In genomic region chr11:55542671-55543070, GRCm38 (mm10) we compare ENCODE assay signal across 23 mouse cellular contexts.
A peak's percentile ranks its signal among the peaks of the same experiment; 100 is the strongest.
DNase-seq lines count a peak whose midpoint lies in the region; ATAC-seq and TF ChIP-seq lines count a peak whose summit lies in the region.
"Had no signal": no experiment of that assay in that cellular context is flagged by ENCODE, and none has a peak within 500 bp of the region (broad histone marks: within the 10 kb centered on the region; RNA-seq: fewer than 3 reads in every experiment).

No protein-coding gene starts in this region.

- H3K27me3 ChIP-seq in heart, adult 2 months (ENCODE audit: control insufficient read depth, insufficient read depth, low read length), result no peaks in the 10 kb centered on the region
- H3K27me3 ChIP-seq in CH12.LX (replicated peaks), result peaks cover 30% of the 10 kb centered on the region
- H3K27me3 ChIP-seq in kidney, embryonic 15.5 days, result no peaks in the 10 kb centered on the region
- H3K27me3 ChIP-seq: embryonic facial prominence, embryonic 12.5 days; forebrain, embryonic 13.5 days; forebrain, embryonic 15.5 days had no signal

- no peak for TF ChIP-seq RAD21 in CH12.LX (IDR thresholded peaks at IDR 0.05; ENCODE audit: low read depth, low read length)

- 41% methylated on average over 4 of the region's 4 CpGs for WGBS in heart, adult 2 months
- 68% methylated on average over 4 of the region's 4 CpGs for WGBS in kidney, embryonic 15.5 days

- ATAC-seq in kidney, embryonic 15.5 days (replicated peaks; ENCODE audit: low FRiP score), result no peak
- ATAC-seq: activated CD4-positive, CD25-positive, alpha-beta regulatory T cell, adult 4 months; CD4-positive, CD25-positive, alpha-beta regulatory T cell, adult 4 months; forebrain, embryonic 13.5 days; forebrain, embryonic 15.5 days; forebrain, postnatal 0 days; Patski had no signal

- peak overlapping the region; percentile 40; the same call in 1 of the 2 replicates for H3K4me2 ChIP-seq in CH12.LX (ENCODE audit: insufficient read depth, low read depth, poor library complexity, severe bottlenecking)
- H3K4me2 ChIP-seq in kidney, embryonic 15.5 days, result no peak overlapping the region
- H3K4me2 ChIP-seq: embryonic facial prominence, embryonic 12.5 days; forebrain, embryonic 13.5 days; forebrain, embryonic 15.5 days had no signal

- intact Hi-C loops in heart, adult 2 months (cut with DNase I), result no loop called here

- H3K4me1 ChIP-seq in heart, adult 2 months (ENCODE audit: control insufficient read depth, insufficient read depth, low read length), result no peaks in the 10 kb centered on the region
- peaks cover 4 to 5% of the 10 kb centered on the region in 2 experiments; a peak in 2 of 4 replicates for H3K4me1 ChIP-seq in CH12.LX (ENCODE audit: control insufficient read depth in 1 of 2, insufficient read depth in 2 of 2)
- no peaks in the 10 kb centered on the region for H3K4me1 ChIP-seq in kidney, embryonic 15.5 days
- H3K4me1 ChIP-seq: embryonic facial prominence, embryonic 12.5 days; forebrain, embryonic 13.5 days; forebrain, embryonic 15.5 days had no signal

- TF ChIP-seq EP300 in heart, adult 2 months (IDR thresholded peaks at IDR 0.05; ENCODE audit: insufficient read depth, low read depth, low read length), result no peak
- no peak for TF ChIP-seq EP300 in CH12.LX (IDR thresholded peaks at IDR 0.05; ENCODE audit: low read length)

- no peak for TF ChIP-seq POLR2A in heart, adult 2 months (IDR thresholded peaks at IDR 0.05; ENCODE audit: insufficient read depth, low read depth, low read length)
- no peak for TF ChIP-seq POLR2A in CH12.LX (IDR thresholded peaks at IDR 0.05; ENCODE audit: low read depth, low read length)

- no peak for TF ChIP-seq CTCF in heart, adult 2 months (IDR thresholded peaks at IDR 0.05)
- no peak for TF ChIP-seq CTCF in CH12.LX (conservative IDR thresholded peaks at IDR 0.05 in 1 of 2, IDR thresholded peaks at IDR 0.05 in 1 of 2; ENCODE audit: low read depth in 2 of 2, low read length in 2 of 2)

- peaks cover 12% of the 10 kb centered on the region for H3K9me3 ChIP-seq in CH12.LX (replicated peaks; ENCODE audit: low read length)
- H3K9me3 ChIP-seq in kidney, embryonic 15.5 days (replicated peaks), result no peaks in the 10 kb centered on the region
- H3K9me3 ChIP-seq: embryonic facial prominence, embryonic 10.5 days; forebrain, embryonic 15.5 days had no signal

- dilution Hi-C loops in CH12.LX (cut with MboI; ENCODE audit: extremely low pct_ligation_motif_present, extremely low pct_unique_long_range_greater_than_20kb, low sequenced_read_pairs), result no loop called here

- H3K27ac ChIP-seq in heart, adult 2 months, result no peak overlapping the region
- H3K27ac ChIP-seq in CH12.LX (ENCODE audit: insufficient read depth, low read depth), result no peak overlapping the region
- no peak overlapping the region for H3K27ac ChIP-seq in kidney, embryonic 15.5 days
- H3K27ac ChIP-seq: embryonic facial prominence, embryonic 10.5 days; embryonic facial prominence, embryonic 12.5 days; forebrain, embryonic 13.5 days; forebrain, embryonic 15.5 days had no signal

- peak; percentile 53 for DNase-seq in heart, adult 11 months
- no peak for DNase-seq in heart, adult 2 months
- peak; percentile 8 for DNase-seq in 416B (ENCODE audit: low read depth)
- DNase-seq in CH12.LX (ENCODE audit: extremely low read depth), result peak; percentile 17
- no peak for DNase-seq in layer of hippocampus, adult 11-12 months (ENCODE audit: low spot score)
- DNase-seq: adrenal gland, adult 2 months; adrenal gland, postnatal 10 days; adrenal gland, postnatal 25 days; B cell, adult 2 months; cerebellum, adult 11-12 months; cerebellum, adult 2 months; cerebellum, adult 9-10 months; cerebellum, postnatal 10 days; cerebellum, postnatal 25 days; forebrain, postnatal 0 days had no signal

- no peaks in the 10 kb centered on the region for H3K36me3 ChIP-seq in heart, adult 2 months (ENCODE audit: control insufficient read depth, insufficient read depth, low read length)
- H3K36me3 ChIP-seq in CH12.LX (replicated peaks in 1 of 2; ENCODE audit: control insufficient read depth in 1 of 2, insufficient read depth in 1 of 2, low read length in 1 of 2), result no peaks in the 10 kb centered on the region
- H3K36me3 ChIP-seq in kidney, embryonic 15.5 days, result no peaks in the 10 kb centered on the region
- H3K36me3 ChIP-seq: embryonic facial prominence, embryonic 10.5 days; embryonic facial prominence, embryonic 12.5 days; forebrain, embryonic 15.5 days had no signal

- H3K9ac ChIP-seq in heart, adult 2 months (ENCODE audit: low read depth, low read length), result no peak overlapping the region
- H3K9ac ChIP-seq in CH12.LX (ENCODE audit: insufficient read depth, low read depth), result no peak overlapping the region
- no peak overlapping the region for H3K9ac ChIP-seq in kidney, embryonic 15.5 days
- H3K9ac ChIP-seq: embryonic facial prominence, embryonic 12.5 days; forebrain, embryonic 13.5 days; forebrain, embryonic 15.5 days; forebrain, postnatal 0 days had no signal

- H3K4me3 ChIP-seq in heart, adult 2 months, result no peak overlapping the region
- no peak overlapping the region for H3K4me3 ChIP-seq in CH12.LX (replicated peaks in 1 of 3; ENCODE audit: low read depth in 2 of 3, low read length in 2 of 3, poor library complexity in 1 of 3)
- no peak overlapping the region for H3K4me3 ChIP-seq in kidney, embryonic 15.5 days (replicated peaks)
- H3K4me3 ChIP-seq: embryonic facial prominence, embryonic 10.5 days; embryonic facial prominence, embryonic 12.5 days; forebrain, embryonic 13.5 days; forebrain, embryonic 15.5 days had no signal

- in situ Hi-C loops in CH12.LX (cut with MboI; ENCODE audit: low pct_ligation_motif_present, low pct_unique_long_range_greater_than_20kb, low sequenced_read_pairs), result no loop called here

- no peaks in the 10 kb centered on the region for H3K79me2 ChIP-seq in heart, adult 2 months (replicated peaks; ENCODE audit: control insufficient read depth, insufficient read depth, low read length)
- H3K79me2 ChIP-seq in CH12.LX (replicated peaks; ENCODE audit: control insufficient read depth, extremely low read depth, insufficient read depth, poor library complexity, severe bottlenecking), result no peaks in the 10 kb centered on the region

TF ChIP-seq in CH12.LX, 34 proteins besides CTCF, POLR2A, EP300 and RAD21:
- TF ChIP-seq NRF1 (IDR thresholded peaks at IDR 0.05; ENCODE audit: low read depth, low read length) (no peak), ELF1 (IDR thresholded peaks at IDR 0.05; ENCODE audit: low read depth, low read length) (0 out of 2 replicates have a peak, but pooled peaks have one; percentile 29), POLR2AphosphoS2 (IDR thresholded peaks at IDR 0.05; ENCODE audit: low read depth, low read length) (no peak), USF1 (IDR thresholded peaks at IDR 0.05; ENCODE audit: low read depth, low read length) (no peak), JUN (IDR thresholded peaks at IDR 0.05; ENCODE audit: insufficient read depth, low read depth, low read length) (no peak), ZNF384 (IDR thresholded peaks at IDR 0.05; ENCODE audit: low read depth, low read length) (no peak)

Comparison
In these comparisons a context has a peak if more than half of its experiments do, and no peak if none do; other contexts are left out.
1. DNase-seq: peak in heart, adult 11 months (single experiment), 416B (single experiment) and CH12.LX (single experiment); none in heart, adult 2 months (0 of 2) and layer of hippocampus, adult 11-12 months (single experiment).